In genomic region chr15:98808651-98809134, GRCm38 (mm10) we compare ENCODE assay signal across 9 mouse cellular contexts. TPM values are rescaled to one million over a fixed set of nuclear protein-coding genes. Genes with fewer than 3 reads are reported as not detected.
A peak's percentile ranks its signal among the peaks of the same experiment; 100 is the strongest.
DNase-seq lines count a peak whose midpoint lies in the region; ATAC-seq and TF ChIP-seq lines count a peak whose summit lies in the region.
"Had no signal": no experiment of that assay in that cellular context is flagged by ENCODE, and none has a peak within 500 bp of the region (broad histone marks: within the 10 kb centered on the region; RNA-seq: fewer than 3 reads in every experiment).

No protein-coding gene starts in this region.

- H3K4me3 ChIP-seq in heart, embryonic 15.5 days = peak overlapping the region; percentile 49
- H3K4me3 ChIP-seq in embryonic facial prominence, embryonic 12.5 days = peak overlapping the region; percentile 45; the same call in 1 of the 2 replicates
- no peak overlapping the region for H3K4me3 ChIP-seq in intestine, postnatal 0 days (ENCODE audit: low read depth, low read length)
- peak overlapping the region; percentile 44; the same call in 1 of the 2 replicates for H3K4me3 ChIP-seq in midbrain, embryonic 16.5 days (ENCODE audit: low read depth, low read length)

- peaks cover 59% of the 10 kb centered on the region for H3K27me3 ChIP-seq in heart, embryonic 15.5 days
- H3K27me3 ChIP-seq in embryonic facial prominence, embryonic 12.5 days = peaks cover 70% of the 10 kb centered on the region
- H3K27me3 ChIP-seq in intestine, postnatal 0 days (replicated peaks; ENCODE audit: control insufficient read depth, insufficient read depth, low read length) = peaks cover 62% of the 10 kb centered on the region
- H3K27me3 ChIP-seq in midbrain, embryonic 16.5 days (ENCODE audit: control insufficient read depth, insufficient read depth, low read depth, low read length) = peaks cover 55% of the 10 kb centered on the region

- ATAC-seq in heart, embryonic 15.5 days (replicated peaks; ENCODE audit: insufficient number of reproducible peaks, insufficient read depth, low FRiP score, low read depth) = no peak
- ATAC-seq in embryonic facial prominence, embryonic 12.5 days (ENCODE audit: insufficient number of reproducible peaks, insufficient read depth, low FRiP score, low TSS enrichment) = no peak
- no peak for ATAC-seq in intestine, postnatal 0 days
- ATAC-seq in midbrain, embryonic 16.5 days = no peak
- no peak for ATAC-seq in erythroblast, adult 5-6 weeks (replicated peaks; ENCODE audit: low FRiP score, poor library complexity, severe bottlenecking)

- H3K9me3 ChIP-seq in heart, embryonic 15.5 days (replicated peaks) = no peaks in the 10 kb centered on the region
- H3K9me3 ChIP-seq in embryonic facial prominence, embryonic 12.5 days = no peaks in the 10 kb centered on the region
- no peaks in the 10 kb centered on the region for H3K9me3 ChIP-seq in intestine, postnatal 0 days (ENCODE audit: control insufficient read depth)
- no peaks in the 10 kb centered on the region for H3K9me3 ChIP-seq in midbrain, embryonic 16.5 days (replicated peaks; ENCODE audit: control insufficient read depth, low read length, poor library complexity, severe bottlenecking)
- H3K9me3 ChIP-seq: liver, embryonic 15.5 days had no signal

- no peak overlapping the region for H3K27ac ChIP-seq in heart, embryonic 15.5 days
- H3K27ac ChIP-seq in embryonic facial prominence, embryonic 12.5 days = no peak overlapping the region
- H3K27ac ChIP-seq in intestine, postnatal 0 days (ENCODE audit: low read depth, low read length) = no peak overlapping the region
- no peak overlapping the region for H3K27ac ChIP-seq in midbrain, embryonic 16.5 days (ENCODE audit: low read length)
- H3K27ac ChIP-seq: liver, embryonic 15.5 days had no signal

- H3K4me2 ChIP-seq in heart, embryonic 15.5 days = peak overlapping the region; percentile 95
- no peak overlapping the region for H3K4me2 ChIP-seq in embryonic facial prominence, embryonic 12.5 days (replicated peaks)
- H3K4me2 ChIP-seq in intestine, postnatal 0 days (replicated peaks; ENCODE audit: low read depth) = peak overlapping the region; percentile 82; the same call in 1 of the 2 replicates
- H3K4me2 ChIP-seq in midbrain, embryonic 16.5 days (ENCODE audit: low read length) = peak overlapping the region; percentile 58

- DNase-seq in heart, postnatal 10 days = no peak
- no peak for DNase-seq in spleen, postnatal 10 days (ENCODE audit: low spot score in 2 of 2)
- no peak for DNase-seq in T-cell, adult 2 months (ENCODE audit: low spot score)

- H3K4me1 ChIP-seq in heart, embryonic 15.5 days (replicated peaks) = peaks cover 60% of the 10 kb centered on the region
- peaks cover 31% of the 10 kb centered on the region for H3K4me1 ChIP-seq in embryonic facial prominence, embryonic 12.5 days
- H3K4me1 ChIP-seq in intestine, postnatal 0 days (replicated peaks; ENCODE audit: control insufficient read depth, insufficient read depth, low read length) = 0 out of 2 replicates have a peak, but pooled peaks cover 19% of the 10 kb centered on the region
- H3K4me1 ChIP-seq in midbrain, embryonic 16.5 days (ENCODE audit: control insufficient read depth, insufficient read depth, low read length) = peaks cover 32% of the 10 kb centered on the region

- 15% methylated on average over 6 of the region's 6 CpGs for WGBS in heart, embryonic 15.5 days
- WGBS in embryonic facial prominence, embryonic 12.5 days = 14% methylated on average over 6 of the region's 6 CpGs
- 21% methylated on average over 6 of the region's 6 CpGs for WGBS in intestine, postnatal 0 days
- 7% methylated on average over 6 of the region's 6 CpGs for WGBS in midbrain, embryonic 16.5 days

- intact Hi-C loops in heart, postnatal 10 days (cut with DNase I) = loop anchor here (2.0 kb wide), 1 partner anchor 22 kb away; the partner anchor contains the start of gene Prkag1

- no peak overlapping the region; the same call in 1 of the 2 replicates for H3K9ac ChIP-seq in heart, embryonic 15.5 days
- H3K9ac ChIP-seq in embryonic facial prominence, embryonic 12.5 days = no peak overlapping the region
- no peak overlapping the region for H3K9ac ChIP-seq in intestine, postnatal 0 days (ENCODE audit: low read depth, low read length)
- H3K9ac ChIP-seq in midbrain, embryonic 16.5 days (ENCODE audit: low read depth, low read length) = 0 out of 2 replicates have a peak overlapping the region, but pooled peaks have one; percentile 52
- H3K9ac ChIP-seq: liver, embryonic 15.5 days had no signal

- H3K36me3 ChIP-seq in heart, embryonic 15.5 days = peaks cover 15% of the 10 kb centered on the region
- H3K36me3 ChIP-seq in embryonic facial prominence, embryonic 12.5 days = peaks cover 28% of the 10 kb centered on the region
- peaks cover 16% of the 10 kb centered on the region for H3K36me3 ChIP-seq in intestine, postnatal 0 days (ENCODE audit: control insufficient read depth, insufficient read depth)
- H3K36me3 ChIP-seq in midbrain, embryonic 16.5 days (ENCODE audit: control insufficient read depth, insufficient read depth, low read length) = 0 out of 2 replicates have a peak, but pooled peaks cover 6% of the 10 kb centered on the region

- TF ChIP-seq CTCF in intestine, postnatal 0 days (IDR thresholded peaks at IDR 0.05; ENCODE audit: low read depth) = no peak

RNA-seq across cellular contexts. Expression of gene Ddn, which starts 0.6 kb away (rescaled TPM):
- 0.32 and 0.66 TPM in 2 replicates for polyA plus RNA-seq in heart, embryonic 15.5 days (2015; fragmentation: Nextera tagmentation; extraction: Ambion mirVana)
- under 1 TPM; 0.10 to 0.32 TPM for total RNA-seq in heart, postnatal 10 days (2021)
- 0.04 TPM in 1 of 2 replicates, not detected in the other for polyA plus RNA-seq in embryonic facial prominence, embryonic 12.5 days (2016; fragmentation: Nextera tagmentation; extraction: Ambion mirVana)
- 0.07 TPM in 1 of 2 replicates, not detected in the other for polyA plus RNA-seq in intestine, postnatal 0 days (2015; fragmentation: Nextera tagmentation; extraction: Ambion mirVana)
- 0.35 and 0.42 TPM in 2 replicates for polyA plus RNA-seq in midbrain, embryonic 16.5 days (2015; fragmentation: Nextera tagmentation; extraction: Ambion mirVana)
- not detected in 2 replicates for total RNA-seq in erythroblast, adult 5-6 weeks (2015; ENCODE audit: low replicate concordance)
- not detected in 2 replicates for total RNA-seq in erythroblast, adult 5-6 weeks (2017; ENCODE audit: low replicate concordance)
- polyA plus RNA-seq: liver, embryonic 15.5 days had no signal

RNA-seq across cellular contexts. Expression of gene Wnt1, which starts 19.0 kb away (rescaled TPM):
- not detected in 2 replicates for polyA plus RNA-seq in heart, embryonic 15.5 days (2015; fragmentation: Nextera tagmentation; extraction: Ambion mirVana)
- total RNA-seq in heart, postnatal 10 days (2021) = not detected
- polyA plus RNA-seq in embryonic facial prominence, embryonic 12.5 days (2016; fragmentation: Nextera tagmentation; extraction: Ambion mirVana) = 0.13 and 0.38 TPM in 2 replicates
- polyA plus RNA-seq in intestine, postnatal 0 days (2015; fragmentation: Nextera tagmentation; extraction: Ambion mirVana) = not detected in 2 replicates
- 1.2 and 1.3 TPM in 2 replicates for polyA plus RNA-seq in midbrain, embryonic 16.5 days (2015; fragmentation: Nextera tagmentation; extraction: Ambion mirVana)
- total RNA-seq in erythroblast, adult 5-6 weeks (2015; ENCODE audit: low replicate concordance) = not detected in 2 replicates
- total RNA-seq in erythroblast, adult 5-6 weeks (2017; ENCODE audit: low replicate concordance) = not detected in 2 replicates
- polyA plus RNA-seq: liver, embryonic 15.5 days had no signal

RNA-seq across cellular contexts. Expression of gene Prkag1, which starts 22.6 kb away (rescaled TPM):
- 93.5 and 100 TPM in 2 replicates for polyA plus RNA-seq in heart, embryonic 15.5 days (2015; fragmentation: Nextera tagmentation; extraction: Ambion mirVana)
- 10 to 100 TPM; 93.7 to 94.3 TPM for total RNA-seq in heart, postnatal 10 days (2021)
- 85.9 and 87.1 TPM in 2 replicates for polyA plus RNA-seq in embryonic facial prominence, embryonic 12.5 days (2016; fragmentation: Nextera tagmentation; extraction: Ambion mirVana)
- 67.0 and 67.3 TPM in 2 replicates for polyA plus RNA-seq in intestine, postnatal 0 days (2015; fragmentation: Nextera tagmentation; extraction: Ambion mirVana)
- polyA plus RNA-seq in midbrain, embryonic 16.5 days (2015; fragmentation: Nextera tagmentation; extraction: Ambion mirVana) = 72.9 and 73.1 TPM in 2 replicates
- total RNA-seq in erythroblast, adult 5-6 weeks (2015; ENCODE audit: low replicate concordance) = 20.2 and 21.5 TPM in 2 replicates
- 35.1 and 37.9 TPM in 2 replicates for total RNA-seq in erythroblast, adult 5-6 weeks (2017; ENCODE audit: low replicate concordance)

RNA-seq across cellular contexts. Expression of gene Wnt10b, which starts 30.7 kb away (rescaled TPM):
- 0.46 TPM in 1 of 2 replicates, not detected in the other for polyA plus RNA-seq in heart, embryonic 15.5 days (2015; fragmentation: Nextera tagmentation; extraction: Ambion mirVana)
- under 1 TPM; 0.43 to 0.67 TPM for total RNA-seq in heart, postnatal 10 days (2021)
- polyA plus RNA-seq in embryonic facial prominence, embryonic 12.5 days (2016; fragmentation: Nextera tagmentation; extraction: Ambion mirVana) = 1.5 and 1.7 TPM in 2 replicates
- 0.08 TPM in 1 of 2 replicates, not detected in the other for polyA plus RNA-seq in intestine, postnatal 0 days (2015; fragmentation: Nextera tagmentation; extraction: Ambion mirVana)
- polyA plus RNA-seq in midbrain, embryonic 16.5 days (2015; fragmentation: Nextera tagmentation; extraction: Ambion mirVana) = not detected in 2 replicates
- 1.0 TPM in 1 of 2 replicates, not detected in the other for total RNA-seq in erythroblast, adult 5-6 weeks (2015; ENCODE audit: low replicate concordance)
- not detected in 2 replicates for total RNA-seq in erythroblast, adult 5-6 weeks (2017; ENCODE audit: low replicate concordance)
- polyA plus RNA-seq: liver, embryonic 15.5 days had no signal

RNA-seq across cellular contexts. Expression of gene Arf3, which starts 45.7 kb away (rescaled TPM):
- 29.5 and 41.5 TPM in 2 replicates for polyA plus RNA-seq in heart, embryonic 15.5 days (2015; fragmentation: Nextera tagmentation; extraction: Ambion mirVana)
- total RNA-seq in heart, postnatal 10 days (2021) = 10 to 100 TPM; 36.3 to 40.1 TPM
- polyA plus RNA-seq in embryonic facial prominence, embryonic 12.5 days (2016; fragmentation: Nextera tagmentation; extraction: Ambion mirVana) = 51.2 and 52.1 TPM in 2 replicates
- 31.8 and 35.3 TPM in 2 replicates for polyA plus RNA-seq in intestine, postnatal 0 days (2015; fragmentation: Nextera tagmentation; extraction: Ambion mirVana)
- 96.4 and 102 TPM in 2 replicates for polyA plus RNA-seq in midbrain, embryonic 16.5 days (2015; fragmentation: Nextera tagmentation; extraction: Ambion mirVana)
- total RNA-seq in erythroblast, adult 5-6 weeks (2015; ENCODE audit: low replicate concordance) = 7.1 and 8.4 TPM in 2 replicates
- total RNA-seq in erythroblast, adult 5-6 weeks (2017; ENCODE audit: low replicate concordance) = 4.6 and 8.1 TPM in 2 replicates
